Mouse (Mus musculus) olfactory bulb, adult 2 months (tissue): ENCODE results near the gene Clk3. TPM values are rescaled to one million over a fixed set of nuclear protein-coding genes. Genes with fewer than 3 reads are reported as not detected.

ENCODE experiments used
- H3K27ac ChIP-seq: fragments of 200-500 bp; 2 replicates; pipeline ENCODE4 v1.5.1; 2012; ENCODE audit warnings: low read depth, low read length; ENCODE audit not compliant: insufficient read depth
- H3K4me1 ChIP-seq: fragments of 200-500 bp; 2 replicates; pipeline ENCODE4 v1.6.1; 2012; ENCODE audit warnings: low read length; ENCODE audit not compliant: control insufficient read depth, insufficient read depth
- H3K4me3 ChIP-seq: fragments of 200-500 bp; 2 replicates; pipeline ENCODE4 v1.5.1; 2012; ENCODE audit warnings: mild to moderate bottlenecking, low read depth, low read length, moderate library complexity; ENCODE audit not compliant: insufficient read depth
- CTCF ChIP-seq: fragments of 200-500 bp; IDR thresholded peaks from 2 replicates; pipeline ENCODE4 v1.5.1; 2012; ENCODE audit warnings: low read depth, mild to moderate bottlenecking, low read length, moderate library complexity; ENCODE audit not compliant: insufficient read depth
- POLR2A ChIP-seq: fragments of 200-500 bp; IDR thresholded peaks from 2 replicates; pipeline ENCODE4 v1.6.1; 2012; ENCODE audit warnings: mild to moderate bottlenecking, low read depth, low read length, moderate library complexity; ENCODE audit not compliant: insufficient read depth
- WGBS: fragments of 180-500 bp; shearing (Covaris S2); methylation state at CpG from one replicate; pipeline ENCODE4 v1.1.7; 2018; 5-methylcytosine and 5-hydroxymethylcytosine counted together
- polyA plus RNA-seq: library from polyadenylated mRNA; stranded (reverse); fragments of >200 nt; gene quantifications from 2 replicates; pipeline ENCODE4 v1.2.4, GENCODE M21; 2012; ENCODE audit warnings: low replicate concordance; ENCODE audit not compliant: missing spikeins, insufficient read depth, insufficient read length

The Clk3 gene
- polyA plus RNA-seq, 1 experiment: 308 TPM

- H3K27ac ChIP-seq: no peak overlapping the region
- TF ChIP-seq POLR2A (no peak), CTCF (no peak)
- H3K4me1 ChIP-seq: peaks cover 14% of the 10 kb centered on the region
- 17% methylated on average over 1 of the region's 1 CpGs for WGBS
- H3K4me3 ChIP-seq: no peak overlapping the region
Observed at GRCm38 (mm10) chr9:57774168-57774567, 8.5 kb upstream of the Clk3 start.

- peaks cover 14% of the 10 kb centered on the region for H3K4me1 ChIP-seq
- no peak overlapping the region for H3K4me3 ChIP-seq
- no peak for TF ChIP-seq POLR2A
- no peak for TF ChIP-seq CTCF
- 95% methylated on average over 3 of the region's 3 CpGs for WGBS
- H3K27ac ChIP-seq: no peak overlapping the region
Observed at GRCm38 (mm10) chr9:57773754-57774153, 8.1 kb upstream of the Clk3 start.

GRCm38 (mm10) chr9:57770836-57771235 is 5.2 kb upstream of the Clk3 start:
- TF ChIP-seq CTCF (no peak), POLR2A (no peak)
- H3K4me1 ChIP-seq: peaks cover 22% of the 10 kb centered on the region
- WGBS: 92% methylated on average over 2 of the region's 2 CpGs
- H3K4me3 ChIP-seq: no peak overlapping the region
- H3K27ac ChIP-seq: no peak overlapping the region

GRCm38 (mm10) chr9:57770214-57770613 is 4.6 kb upstream of the Clk3 start:
- peaks cover 20% of the 10 kb centered on the region for H3K4me1 ChIP-seq
- no peak overlapping the region; the same call in 1 of the 2 replicates for H3K27ac ChIP-seq
- WGBS: 94% methylated on average over 1 of the region's 1 CpGs
- no peak overlapping the region for H3K4me3 ChIP-seq
- no peak for TF ChIP-seq CTCF
- no peak for TF ChIP-seq POLR2A

DNA sequence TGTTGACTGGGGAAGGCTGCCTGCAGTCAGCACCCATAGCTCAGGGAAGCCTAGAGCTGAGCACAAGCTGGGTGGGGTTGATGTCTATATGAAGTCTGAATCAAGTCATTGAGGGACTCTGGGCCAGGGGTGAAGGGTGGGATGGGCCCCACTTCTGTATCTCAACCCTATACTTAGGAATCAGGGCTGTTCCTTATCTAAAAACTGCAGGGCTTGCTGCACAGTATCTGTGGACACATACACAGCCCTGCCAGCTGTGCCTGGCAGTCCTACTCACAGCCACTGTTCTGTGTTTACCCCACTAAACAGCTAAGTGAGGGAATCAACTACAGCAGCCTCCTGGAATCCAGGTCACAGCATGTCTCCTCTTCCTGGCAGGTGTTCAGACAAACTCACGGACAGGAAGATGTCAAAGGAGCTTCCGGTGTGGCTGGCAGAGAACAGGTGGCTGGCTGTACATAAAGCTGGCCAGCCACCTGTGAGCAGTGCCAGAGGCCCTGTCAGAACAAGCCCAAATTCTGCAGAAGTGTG is 3.9 kb upstream of the Clk3 start:
- no peak overlapping the region; the same call in 1 of the 2 replicates for H3K27ac ChIP-seq
- H3K4me1 ChIP-seq: peaks cover 18% of the 10 kb centered on the region
- 80% methylated on average over 2 of the region's 2 CpGs for WGBS
- H3K4me3 ChIP-seq: no peak overlapping the region
- no peak for TF ChIP-seq CTCF

DNA sequence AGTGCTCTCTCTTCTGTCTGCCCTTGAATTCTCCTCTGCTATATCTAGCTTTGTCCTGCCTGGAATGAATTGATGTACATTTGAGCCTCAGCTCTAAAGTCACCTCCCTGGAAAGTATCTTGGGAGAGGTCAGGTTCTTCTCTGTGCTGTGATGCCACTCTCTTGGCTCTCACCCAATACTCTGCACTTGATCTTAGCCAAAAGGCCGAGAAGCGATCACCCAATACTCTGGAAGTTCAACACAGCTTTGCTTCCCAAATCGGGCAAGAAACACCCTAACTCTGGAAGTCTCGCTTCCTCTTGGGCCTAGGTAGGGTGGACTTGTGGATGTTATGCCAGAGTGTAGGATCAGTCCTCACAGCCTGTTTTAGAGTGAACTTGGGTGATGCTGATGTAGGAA is 1.6 kb upstream of the Clk3 start:
- 90% methylated on average over 4 of the region's 4 CpGs for WGBS
- TF ChIP-seq CTCF: no peak
- TF ChIP-seq POLR2A: no peak
- H3K27ac ChIP-seq: no peak overlapping the region

GRCm38 (mm10) chr9:57766431-57766830 is 771 bp upstream of the Clk3 start:
- Histone ChIP-seq H3K27ac (no peak overlapping the region), H3K4me1 (peaks cover 21% of the 10 kb centered on the region), H3K4me3 (peak overlapping the region; percentile 62; the same call in 1 of the 2 replicates)
- TF ChIP-seq POLR2A (no peak), CTCF (no peak)
- WGBS: 38% methylated on average over 6 of the region's 6 CpGs

More for the DNA sequence above, 1.6 kb upstream of the Clk3 start:
- Histone ChIP-seq H3K4me3 (no peak overlapping the region), H3K4me1 (peaks cover 15% of the 10 kb centered on the region)

DNA sequence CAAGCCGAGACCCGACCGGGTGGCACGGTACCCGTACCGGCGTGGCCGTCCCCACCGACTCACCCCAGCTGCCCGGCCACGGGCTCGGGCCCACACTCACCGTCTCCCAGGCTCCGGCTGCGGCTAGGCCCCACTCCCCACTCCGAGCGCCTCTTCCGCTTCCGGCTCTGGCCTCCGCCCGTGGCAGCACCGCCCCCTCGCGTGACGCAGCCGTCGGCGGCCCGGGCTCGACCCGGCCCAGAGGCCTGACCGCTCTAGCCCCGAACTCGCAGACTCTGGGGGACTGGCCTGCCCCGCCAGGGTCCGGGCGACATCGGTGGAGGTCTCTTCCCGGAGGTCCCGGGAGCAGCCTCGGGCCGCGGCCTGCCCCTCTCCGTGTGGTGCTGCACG is 691 bp downstream of the Clk3 start:
- Histone ChIP-seq H3K27ac (peak overlapping the region; percentile 93), H3K4me3 (peak overlapping the region; percentile 62), H3K4me1 (peaks cover 22% of the 10 kb centered on the region)
- under 1% methylated on average over 45 of the region's 45 CpGs for WGBS
- TF ChIP-seq POLR2A (peak; percentile 54), CTCF (no peak)

- no peak for TF ChIP-seq CTCF
- no peak for TF ChIP-seq POLR2A
- under 1% methylated on average over 57 of the region's 57 CpGs for WGBS
- peak overlapping the region; percentile 62 for H3K4me3 ChIP-seq
Observed at GRCm38 (mm10) chr9:57764147-57764973, 1.3 kb downstream of the Clk3 start.

More at GRCm38 (mm10) chr9:57764147-57764973, 1.3 kb downstream of the Clk3 start:
- H3K4me1 ChIP-seq: peaks cover 26% of the 10 kb centered on the region
- H3K27ac ChIP-seq: peak overlapping the region; percentile 93
